In the genomic region with DNA sequence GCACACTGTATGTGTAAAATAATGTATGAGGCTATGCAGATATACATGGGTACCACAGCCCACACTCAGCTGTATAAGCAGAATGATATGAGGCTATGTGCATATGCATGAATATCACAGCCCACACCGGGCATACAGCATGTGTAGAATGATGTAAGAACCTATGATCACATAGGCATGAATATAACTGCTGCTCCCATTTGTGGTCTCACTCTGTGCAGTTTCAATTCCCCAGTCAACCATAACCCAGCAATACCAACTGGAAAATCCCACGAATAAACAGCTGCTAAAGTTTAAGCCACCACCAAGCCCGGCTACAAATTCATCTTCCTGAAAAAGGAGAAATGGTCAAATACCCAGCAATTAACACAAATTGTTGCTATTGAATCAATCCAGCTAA, we compare ENCODE assay signal across 27 mouse cellular contexts. TPM values are rescaled to one million over a fixed set of nuclear protein-coding genes. Genes with fewer than 3 reads are reported as not detected.
"Had no signal": no experiment of that assay in that cellular context is flagged by ENCODE, and none has a peak within 500 bp of the region (broad histone marks: within the 10 kb centered on the region; RNA-seq: fewer than 3 reads in every experiment).

No protein-coding gene starts in this region.

- H3K4me3 ChIP-seq: liver, embryonic 13.5 days; liver, embryonic 15.5 days; midbrain, embryonic 10.5 days; midbrain, embryonic 12.5 days; myocyte; neural tube, embryonic 12.5 days had no signal

- H3K9me3 ChIP-seq: liver, embryonic 13.5 days; liver, embryonic 15.5 days; midbrain, embryonic 10.5 days; midbrain, embryonic 12.5 days; neural tube, embryonic 12.5 days had no signal

- H3K27me3 ChIP-seq: neural tube, embryonic 12.5 days had no signal

- DNase-seq: liver, embryonic 13.5 days; lung, adult 18-20 months; lung, embryonic 14.5 days; lung, postnatal 10 days; lung, postnatal 4 days; midbrain, embryonic 14.5 days; retina, postnatal 1 day; right cerebral cortex, adult 18-20 months; right cerebral cortex, postnatal 25 days; right cerebral cortex, postnatal 4 days; spleen, adult 18-20 months; thymus, adult 18-20 months; thymus, postnatal 14 days; thymus, postnatal 36 days had no signal

- H3K4me2 ChIP-seq: liver, embryonic 11.5 days; liver, embryonic 13.5 days; liver, embryonic 15.5 days; lung, embryonic 14.5 days; midbrain, embryonic 12.5 days; neural tube, embryonic 12.5 days had no signal

- H3K27ac ChIP-seq: liver, embryonic 13.5 days; liver, embryonic 15.5 days; midbrain, embryonic 10.5 days; midbrain, embryonic 12.5 days; neural tube, embryonic 12.5 days had no signal

- H3K9ac ChIP-seq: liver, embryonic 13.5 days; liver, embryonic 15.5 days; lung, embryonic 14.5 days; midbrain, embryonic 12.5 days; neural tube, embryonic 12.5 days had no signal

- ATAC-seq: midbrain, embryonic 16.5 days had no signal

RNA-seq across cellular contexts. Expression of gene Aqp6, which starts 17.4 kb away (rescaled TPM):
- total RNA-seq: megakaryocyte-erythroid progenitor cell, adult 5-6 weeks had no signal
- polyA plus RNA-seq: liver, embryonic 11.5 days; liver, embryonic 13.5 days; liver, embryonic 15.5 days; lung, embryonic 14.5 days; lung, embryonic 16.5 days; midbrain, embryonic 10.5 days; myocyte; small intestine, adult 2 months; stomach, embryonic 14.5 days; stomach, embryonic 16.5 days; thymus, postnatal 0 days had no signal

RNA-seq across cellular contexts. Expression of gene Aqp5, which starts 28.0 kb away (rescaled TPM):
- total RNA-seq: megakaryocyte-erythroid progenitor cell, adult 5-6 weeks had no signal
- polyA plus RNA-seq: midbrain, embryonic 10.5 days; stomach, embryonic 16.5 days had no signal

RNA-seq across cellular contexts. Expression of gene Aqp2, which starts 39.7 kb away (rescaled TPM):
- total RNA-seq: megakaryocyte-erythroid progenitor cell, adult 5-6 weeks had no signal
- polyA plus RNA-seq: liver, embryonic 11.5 days; liver, embryonic 13.5 days; liver, embryonic 15.5 days; lung, embryonic 14.5 days; lung, embryonic 16.5 days; midbrain, embryonic 10.5 days; midbrain, embryonic 12.5 days; midbrain, embryonic 14.5 days; midbrain, embryonic 16.5 days; neural tube, embryonic 12.5 days; small intestine, adult 2 months; stomach, embryonic 14.5 days; stomach, embryonic 16.5 days; thymus, postnatal 0 days had no signal
